Mouse (Mus musculus): ENCODE measurements around the gene Plin3. TPM values are rescaled to one million over a fixed set of nuclear protein-coding genes. Genes with fewer than 3 reads are reported as not detected.

Gene Plin3
- polyA plus RNA-seq, 1 experiment from 2014 or later, result 48.4 TPM

- Histone ChIP-seq H3K9me3 (ENCODE audit: control insufficient read depth, low read length) (no peaks in the 10 kb centered on the region), H3K36me3 (ENCODE audit: control insufficient read depth, insufficient read depth, low read length) (peaks cover 19% of the 10 kb centered on the region), H3K4me3 (ENCODE audit: low read depth, low read length) (peak overlapping the region; percentile 27), H3K4me1 (replicated peaks; ENCODE audit: control insufficient read depth, insufficient read depth, low read length) (peaks cover 36% of the 10 kb centered on the region), H3K4me2 (peak overlapping the region; percentile 56), H3K9ac (ENCODE audit: low read depth, low read length) (no peak overlapping the region), H3K27me3 (replicated peaks; ENCODE audit: control insufficient read depth, insufficient read depth, low read length) (no peaks in the 10 kb centered on the region), H3K27ac (ENCODE audit: low read depth, low read length) (0 out of 2 replicates have a peak overlapping the region, but pooled peaks have one; percentile 41)
- DNase-seq (ENCODE audit: low spot score) (no peak), ATAC-seq (replicated peaks; ENCODE audit: low FRiP score) (no peak)
- 18% methylated on average over 9 of the region's 9 CpGs for WGBS
These were observed 37.2 kb downstream of the Plin3 start for GRCm38 (mm10) chr17:56255429-56255828.

- no peaks in the 10 kb centered on the region for H3K9me3 ChIP-seq (ENCODE audit: control insufficient read depth, low read length)
- no peak overlapping the region for H3K4me2 ChIP-seq
- DNase-seq (ENCODE audit: low spot score), result no peak
- peak overlapping the region; percentile 25; the same call in 1 of the 2 replicates for H3K9ac ChIP-seq (ENCODE audit: low read depth, low read length)
- no peak overlapping the region for H3K27ac ChIP-seq (ENCODE audit: low read depth, low read length)
- peaks cover 29% of the 10 kb centered on the region for H3K4me1 ChIP-seq (replicated peaks; ENCODE audit: control insufficient read depth, insufficient read depth, low read length)
- 82% methylated on average over 4 of the region's 4 CpGs for WGBS
- peaks cover 11% of the 10 kb centered on the region for H3K36me3 ChIP-seq (ENCODE audit: control insufficient read depth, insufficient read depth, low read length)
- no peak for ATAC-seq (replicated peaks; ENCODE audit: low FRiP score)
- no peaks in the 10 kb centered on the region for H3K27me3 ChIP-seq (replicated peaks; ENCODE audit: control insufficient read depth, insufficient read depth, low read length)
- H3K4me3 ChIP-seq (ENCODE audit: low read depth, low read length), result no peak overlapping the region
These were observed 38.0 kb downstream of the Plin3 start for GRCm38 (mm10) chr17:56254695-56255094.

- Histone ChIP-seq H3K27me3 (replicated peaks; ENCODE audit: control insufficient read depth, insufficient read depth, low read length) (no peaks in the 10 kb centered on the region), H3K36me3 (ENCODE audit: control insufficient read depth, insufficient read depth, low read length) (no peaks in the 10 kb centered on the region), H3K9me3 (ENCODE audit: control insufficient read depth, low read length) (no peaks in the 10 kb centered on the region), H3K4me1 (replicated peaks; ENCODE audit: control insufficient read depth, insufficient read depth, low read length) (peaks cover 7% of the 10 kb centered on the region; the same call in 1 of the 2 replicates), H3K4me3 (ENCODE audit: low read depth, low read length) (no peak overlapping the region), H3K9ac (ENCODE audit: low read depth, low read length) (no peak overlapping the region), H3K27ac (ENCODE audit: low read depth, low read length) (no peak overlapping the region), H3K4me2 (no peak overlapping the region)
- DNase-seq (ENCODE audit: low spot score) (peak; percentile 55), ATAC-seq (replicated peaks; ENCODE audit: low FRiP score) (no peak)
- WGBS, result 11% methylated on average over 6 of the region's 6 CpGs
These were observed 41.4 kb downstream of the Plin3 start for GRCm38 (mm10) chr17:56251136-56251829.

- no peaks in the 10 kb centered on the region for H3K9me3 ChIP-seq (ENCODE audit: control insufficient read depth, low read length)
- H3K4me1 ChIP-seq (replicated peaks; ENCODE audit: control insufficient read depth, insufficient read depth, low read length), result no peaks in the 10 kb centered on the region
- H3K27me3 ChIP-seq (replicated peaks; ENCODE audit: control insufficient read depth, insufficient read depth, low read length), result peaks cover 10% of the 10 kb centered on the region
- 65% methylated on average over 7 of the region's 7 CpGs for WGBS
- no peak for ATAC-seq (replicated peaks; ENCODE audit: low FRiP score)
- no peaks in the 10 kb centered on the region for H3K36me3 ChIP-seq (ENCODE audit: control insufficient read depth, insufficient read depth, low read length)
- H3K4me3 ChIP-seq (ENCODE audit: low read depth, low read length), result no peak overlapping the region
- no peak for DNase-seq (ENCODE audit: low spot score)
- no peak overlapping the region for H3K9ac ChIP-seq (ENCODE audit: low read depth, low read length)
- no peak overlapping the region for H3K4me2 ChIP-seq
- H3K27ac ChIP-seq (ENCODE audit: low read depth, low read length), result no peak overlapping the region
These were observed 47.1 kb downstream of the Plin3 start for GRCm38 (mm10) chr17:56245608-56246007.

- DNase-seq (ENCODE audit: low spot score) (peak; percentile 88), ATAC-seq (replicated peaks; ENCODE audit: low FRiP score) (no peak; the same call in 1 of the 2 replicates)
- 2% methylated on average over 33 of the region's 33 CpGs for WGBS
- H3K4me1 ChIP-seq (replicated peaks; ENCODE audit: control insufficient read depth, insufficient read depth, low read length), result no peaks in the 10 kb centered on the region
- no peaks in the 10 kb centered on the region for H3K9me3 ChIP-seq (ENCODE audit: control insufficient read depth, low read length)
- no peak overlapping the region for H3K9ac ChIP-seq (ENCODE audit: low read depth, low read length)
- H3K4me2 ChIP-seq, result peak overlapping the region; percentile 28; the same call in 1 of the 2 replicates
- peaks cover 10% of the 10 kb centered on the region for H3K27me3 ChIP-seq (replicated peaks; ENCODE audit: control insufficient read depth, insufficient read depth, low read length)
- H3K36me3 ChIP-seq (ENCODE audit: control insufficient read depth, insufficient read depth, low read length), result no peaks in the 10 kb centered on the region
- no peak overlapping the region for H3K4me3 ChIP-seq (ENCODE audit: low read depth, low read length)
- no peak overlapping the region for H3K27ac ChIP-seq (ENCODE audit: low read depth, low read length)
These were observed 50.9 kb downstream of the Plin3 start for GRCm38 (mm10) chr17:56241541-56242401.

- ATAC-seq (replicated peaks; ENCODE audit: low FRiP score) (peak; percentile 58), DNase-seq (ENCODE audit: low spot score) (peak; percentile 46)
- Histone ChIP-seq H3K36me3 (ENCODE audit: control insufficient read depth, insufficient read depth, low read length) (no peaks in the 10 kb centered on the region), H3K27ac (ENCODE audit: low read depth, low read length) (no peak overlapping the region), H3K4me3 (ENCODE audit: low read depth, low read length) (no peak overlapping the region), H3K27me3 (replicated peaks; ENCODE audit: control insufficient read depth, insufficient read depth, low read length) (no peaks in the 10 kb centered on the region), H3K9me3 (ENCODE audit: control insufficient read depth, low read length) (no peaks in the 10 kb centered on the region), H3K4me1 (replicated peaks; ENCODE audit: control insufficient read depth, insufficient read depth, low read length) (no peaks in the 10 kb centered on the region), H3K4me2 (peak overlapping the region; percentile 18), H3K9ac (ENCODE audit: low read depth, low read length) (no peak overlapping the region)
- WGBS, result 4% methylated on average over 14 of the region's 14 CpGs
These were observed 58.7 kb downstream of the Plin3 start for GRCm38 (mm10) chr17:56233818-56234469.

GRCm38 (mm10) chr17:56233389-56233788, 59.3 kb downstream of the Plin3 start:
- no peak overlapping the region for H3K9ac ChIP-seq (ENCODE audit: low read depth, low read length)
- no peak overlapping the region; the same call in 1 of the 2 replicates for H3K4me2 ChIP-seq
- ATAC-seq (replicated peaks; ENCODE audit: low FRiP score), result no peak
- no peaks in the 10 kb centered on the region for H3K9me3 ChIP-seq (ENCODE audit: control insufficient read depth, low read length)
- WGBS, result 56% methylated on average over 8 of the region's 8 CpGs
- no peaks in the 10 kb centered on the region for H3K36me3 ChIP-seq (ENCODE audit: control insufficient read depth, insufficient read depth, low read length)
- no peak overlapping the region for H3K27ac ChIP-seq (ENCODE audit: low read depth, low read length)
- H3K27me3 ChIP-seq (replicated peaks; ENCODE audit: control insufficient read depth, insufficient read depth, low read length), result no peaks in the 10 kb centered on the region
- H3K4me1 ChIP-seq (replicated peaks; ENCODE audit: control insufficient read depth, insufficient read depth, low read length), result no peaks in the 10 kb centered on the region
- H3K4me3 ChIP-seq (ENCODE audit: low read depth, low read length), result no peak overlapping the region
- no peak for DNase-seq (ENCODE audit: low spot score)

- no peak overlapping the region for H3K9ac ChIP-seq (ENCODE audit: low read depth, low read length)
- H3K27me3 ChIP-seq (replicated peaks; ENCODE audit: control insufficient read depth, insufficient read depth, low read length), result no peaks in the 10 kb centered on the region
- ATAC-seq (replicated peaks; ENCODE audit: low FRiP score), result no peak
- 61% methylated on average over 10 of the region's 10 CpGs for whole genome bisulfite sequencing
- H3K36me3 ChIP-seq (ENCODE audit: control insufficient read depth, insufficient read depth, low read length), result no peaks in the 10 kb centered on the region
- H3K4me2 ChIP-seq, result no peak overlapping the region
- H3K4me1 ChIP-seq (replicated peaks; ENCODE audit: control insufficient read depth, insufficient read depth, low read length), result no peaks in the 10 kb centered on the region
- H3K27ac ChIP-seq (ENCODE audit: low read depth, low read length), result no peak overlapping the region
- H3K9me3 ChIP-seq (ENCODE audit: control insufficient read depth, low read length), result no peaks in the 10 kb centered on the region
- H3K4me3 ChIP-seq (ENCODE audit: low read depth, low read length), result no peak overlapping the region
- DNase-seq (ENCODE audit: low spot score), result no peak
These were observed 62.7 kb downstream of the Plin3 start for GRCm38 (mm10) chr17:56229943-56230342.
